ENCODE assay signal across 7 mouse cellular contexts in genomic region chr13:71008216-71008615, GRCm38 (mm10).
DNase-seq lines count a peak whose midpoint lies in the region; ATAC-seq and TF ChIP-seq lines count a peak whose summit lies in the region.

No protein-coding gene starts in this region.

- peaks cover 6% of the 10 kb centered on the region; the same call in 1 of the 2 replicates for H3K27me3 ChIP-seq in hindbrain, postnatal 0 days (ENCODE audit: insufficient read depth, low read length)
- peaks cover 4% of the 10 kb centered on the region; the same call in 1 of the 2 replicates for H3K27me3 ChIP-seq in hindbrain, embryonic 16.5 days (replicated peaks; ENCODE audit: control insufficient read depth, insufficient read depth, low read length)
- no peaks in the 10 kb centered on the region for H3K27me3 ChIP-seq in MEL (ENCODE audit: control insufficient read depth in 1 of 2, insufficient read depth in 2 of 2, low read length in 2 of 2)

- 14% methylated on average over 3 of the region's 3 CpGs for WGBS in hindbrain, postnatal 0 days
- 18% methylated on average over 3 of the region's 3 CpGs for WGBS in hindbrain, embryonic 16.5 days

- no peaks in the 10 kb centered on the region for H3K79me2 ChIP-seq in MEL (ENCODE audit: control insufficient read depth, insufficient read depth, low read length, poor library complexity)

- peak; percentile 65 for TF ChIP-seq RAD21 in MEL (IDR thresholded peaks at IDR 0.05; ENCODE audit: low read depth, low read length)

- no peak overlapping the region for H3K9ac ChIP-seq in hindbrain, postnatal 0 days (replicated peaks; ENCODE audit: low read length)
- no peak overlapping the region for H3K9ac ChIP-seq in hindbrain, embryonic 16.5 days (ENCODE audit: low read depth, low read length)
- no peak overlapping the region for H3K9ac ChIP-seq in MEL (ENCODE audit: control insufficient read depth, low read depth, low read length, poor library complexity, severe bottlenecking)

- H3K36me3 ChIP-seq in hindbrain, postnatal 0 days (ENCODE audit: insufficient read depth, low read length): no peaks in the 10 kb centered on the region
- H3K36me3 ChIP-seq in hindbrain, embryonic 16.5 days (ENCODE audit: control insufficient read depth, insufficient read depth, low read length): no peaks in the 10 kb centered on the region
- no peaks in the 10 kb centered on the region for H3K36me3 ChIP-seq in MEL (ENCODE audit: control insufficient read depth in 1 of 2, insufficient read depth in 2 of 2, low read length in 2 of 2)

- H3K4me1 ChIP-seq in hindbrain, postnatal 0 days (ENCODE audit: insufficient read depth, low read length): no peaks in the 10 kb centered on the region
- no peaks in the 10 kb centered on the region for H3K4me1 ChIP-seq in hindbrain, embryonic 16.5 days (ENCODE audit: control insufficient read depth, insufficient read depth, low read depth, low read length)
- H3K4me1 ChIP-seq in MEL (ENCODE audit: control insufficient read depth in 1 of 2, insufficient read depth in 2 of 2, low read length in 2 of 2): no peaks in the 10 kb centered on the region

- no peak for TF ChIP-seq EP300 in MEL (IDR thresholded peaks at IDR 0.05; ENCODE audit: low read depth in 1 of 2, low read length in 2 of 2)

- no peaks in the 10 kb centered on the region for H3K9me3 ChIP-seq in hindbrain, postnatal 0 days (ENCODE audit: low read length)
- no peaks in the 10 kb centered on the region for H3K9me3 ChIP-seq in hindbrain, embryonic 16.5 days (ENCODE audit: control insufficient read depth, low read length)
- H3K9me3 ChIP-seq in MEL (replicated peaks; ENCODE audit: insufficient read depth, low read length): no peaks in the 10 kb centered on the region

- no peak for TF ChIP-seq POLR2A in MEL (IDR thresholded peaks at IDR 0.05; ENCODE audit: control insufficient read depth in 1 of 2, insufficient read depth in 1 of 2, low read depth in 1 of 2, low read length in 2 of 2, poor library complexity in 1 of 2)

- peak; percentile 93 for DNase-seq in hindbrain, postnatal 0 days (ENCODE audit: low spot score)
- DNase-seq in 3T3-L1 (ENCODE audit: low read depth, low spot score): peak; percentile 75
- DNase-seq in MEL (ENCODE audit: low read depth, low spot score): peak; percentile 41
- peak; percentile 32 for DNase-seq in retina, adult 2 months (ENCODE audit: low read depth, low spot score)
- no peak for DNase-seq in urinary bladder, postnatal 10 days (ENCODE audit: low spot score)

- no peak for ATAC-seq in hindbrain, postnatal 0 days
- ATAC-seq in hindbrain, embryonic 16.5 days: no peak
- peak; percentile 67; the same call in 1 of the 2 replicates for ATAC-seq in frontal cortex, adult (ENCODE audit: low TSS enrichment)

- no peak overlapping the region for H3K4me2 ChIP-seq in hindbrain, postnatal 0 days (ENCODE audit: low read depth, low read length)
- no peak overlapping the region for H3K4me2 ChIP-seq in hindbrain, embryonic 16.5 days (ENCODE audit: low read length)

- no peak overlapping the region for H3K27ac ChIP-seq in hindbrain, postnatal 0 days
- no peak overlapping the region for H3K27ac ChIP-seq in hindbrain, embryonic 16.5 days (ENCODE audit: low read depth, low read length)
- no peak overlapping the region for H3K27ac ChIP-seq in MEL (ENCODE audit: control insufficient read depth, low read depth, low read length)

- no peak overlapping the region for H3K4me3 ChIP-seq in hindbrain, postnatal 0 days (ENCODE audit: low read length)
- no peak overlapping the region for H3K4me3 ChIP-seq in hindbrain, embryonic 16.5 days (ENCODE audit: low read length)
- no peak overlapping the region for H3K4me3 ChIP-seq in MEL (ENCODE audit: control insufficient read depth in 1 of 2, insufficient read depth in 1 of 2, low read depth in 2 of 2, low read length in 2 of 2)

- peak; percentile 77 for TF ChIP-seq CTCF in hindbrain, postnatal 0 days (IDR thresholded peaks at IDR 0.05; ENCODE audit: low read depth)
- peak in 2 of 3 experiments; percentile 27 to 53; a peak in 4 of 6 replicates for TF ChIP-seq CTCF in MEL (IDR thresholded peaks at IDR 0.05 in 2 of 3, conservative IDR thresholded peaks at IDR 0.05 in 1 of 3; ENCODE audit: control insufficient read depth in 1 of 3, insufficient read depth in 1 of 3, low read depth in 2 of 3, low read length in 3 of 3, poor library complexity in 1 of 3, severe bottlenecking in 1 of 3)

TF ChIP-seq in MEL, 35 proteins besides CTCF, POLR2A, EP300 and RAD21:
- TF ChIP-seq MXI1 (IDR thresholded peaks at IDR 0.05; ENCODE audit: low read depth, low read length): no peak
- no peak for TF ChIP-seq POLR2AphosphoS2 (IDR thresholded peaks at IDR 0.05; ENCODE audit: low read length)
- TF ChIP-seq GABPA (IDR thresholded peaks at IDR 0.05; ENCODE audit: low read depth, low read length): no peak
- TF ChIP-seq ZC3H11A (IDR thresholded peaks at IDR 0.05; ENCODE audit: low read depth, low read length): peak; percentile 30; the same call in 1 of the 2 replicates
- TF ChIP-seq SMC3 (IDR thresholded peaks at IDR 0.05; ENCODE audit: low read depth, low read length): peak; percentile 37
- no peak for TF ChIP-seq ELF1 (IDR thresholded peaks at IDR 0.05; ENCODE audit: low read depth, low read length)
- TF ChIP-seq USF2 (IDR thresholded peaks at IDR 0.05; ENCODE audit: borderline replicate concordance in 1 of 2, insufficient read depth in 1 of 2, low read depth in 1 of 2, low read length in 2 of 2): no peak
